Mouse (Mus musculus): Measurements from ENCODE around the gene Thy1. TPM values are rescaled to one million over a fixed set of nuclear protein-coding genes. Genes with fewer than 3 reads are reported as not detected.

The Thy1 gene
- polyA plus RNA-seq, 1 experiment from 2014 or later: 4.5 TPM

GRCm38 (mm10) chr9:44067241-44067959 lies 24.2 kb downstream of the Thy1 start:
- H3K27me3 ChIP-seq (ENCODE audit: control insufficient read depth, insufficient read depth, low read length): no peaks in the 10 kb centered on the region
- peak overlapping the region; percentile 53 for H3K27ac ChIP-seq (replicated peaks)

GRCm38 (mm10) chr9:44067960-44068330 lies 24.8 kb downstream of the Thy1 start:
- 71% methylated on average over 6 of the region's 6 CpGs for WGBS
- TF ChIP-seq CTCF (IDR thresholded peaks at IDR 0.05; ENCODE audit: low read depth) (no peak), EP300 (optimal IDR thresholded peaks at IDR 0.05) (no peak)
- H3K27ac ChIP-seq (replicated peaks): no peak overlapping the region
- no peaks in the 10 kb centered on the region for H3K27me3 ChIP-seq (ENCODE audit: control insufficient read depth, insufficient read depth, low read length)
- H3K9me3 ChIP-seq (ENCODE audit: control insufficient read depth, low read length): no peaks in the 10 kb centered on the region
- H3K36me3 ChIP-seq (ENCODE audit: control insufficient read depth, insufficient read depth, low read length): no peaks in the 10 kb centered on the region
- no peak for DNase-seq (ENCODE audit: low spot score)
- H3K4me1 ChIP-seq (replicated peaks; ENCODE audit: control insufficient read depth, insufficient read depth): peaks cover 8% of the 10 kb centered on the region; the same call in 1 of the 2 replicates
- no peak overlapping the region for H3K4me3 ChIP-seq (ENCODE audit: low read depth, low read length)
- peak overlapping the region; percentile 78; the same call in 1 of the 2 replicates for H3K4me2 ChIP-seq (replicated peaks; ENCODE audit: low read depth)
- H3K9ac ChIP-seq (ENCODE audit: low read length): no peak overlapping the region
- ATAC-seq (ENCODE audit: low FRiP score, low TSS enrichment): no peak

More at GRCm38 (mm10) chr9:44067241-44067959, 24.2 kb downstream of the Thy1 start:
- DNase-seq (ENCODE audit: low spot score): no peak
- Histone ChIP-seq H3K4me1 (replicated peaks; ENCODE audit: control insufficient read depth, insufficient read depth) (peaks cover 8% of the 10 kb centered on the region; the same call in 1 of the 2 replicates), H3K4me3 (ENCODE audit: low read depth, low read length) (peak overlapping the region; percentile 49), H3K9ac (ENCODE audit: low read length) (peak overlapping the region; percentile 64), H3K4me2 (replicated peaks; ENCODE audit: low read depth) (peak overlapping the region; percentile 78), H3K36me3 (ENCODE audit: control insufficient read depth, insufficient read depth, low read length) (no peaks in the 10 kb centered on the region), H3K9me3 (ENCODE audit: control insufficient read depth, low read length) (no peaks in the 10 kb centered on the region)
- ATAC-seq (ENCODE audit: low FRiP score, low TSS enrichment): peak; percentile 34
- 6% methylated on average over 15 of the region's 15 CpGs for WGBS
- no peak for TF ChIP-seq EP300 (optimal IDR thresholded peaks at IDR 0.05)
- no peak for TF ChIP-seq CTCF (IDR thresholded peaks at IDR 0.05; ENCODE audit: low read depth)

GRCm38 (mm10) chr9:44069252-44069651 lies 26.1 kb downstream of the Thy1 start:
- Histone ChIP-seq H3K4me1 (replicated peaks; ENCODE audit: control insufficient read depth, insufficient read depth) (peaks cover 8% of the 10 kb centered on the region; the same call in 1 of the 2 replicates), H3K9ac (ENCODE audit: low read length) (no peak overlapping the region), H3K36me3 (ENCODE audit: control insufficient read depth, insufficient read depth, low read length) (no peaks in the 10 kb centered on the region), H3K27ac (replicated peaks) (no peak overlapping the region), H3K4me3 (ENCODE audit: low read depth, low read length) (no peak overlapping the region), H3K9me3 (ENCODE audit: control insufficient read depth, low read length) (no peaks in the 10 kb centered on the region), H3K27me3 (ENCODE audit: control insufficient read depth, insufficient read depth, low read length) (no peaks in the 10 kb centered on the region), H3K4me2 (replicated peaks; ENCODE audit: low read depth) (no peak overlapping the region)
- whole genome bisulfite sequencing: 34% methylated on average over 7 of the region's 7 CpGs
- ATAC-seq (ENCODE audit: low FRiP score, low TSS enrichment): no peak
- TF ChIP-seq CTCF (IDR thresholded peaks at IDR 0.05; ENCODE audit: low read depth) (no peak), EP300 (optimal IDR thresholded peaks at IDR 0.05) (no peak)
- DNase-seq (ENCODE audit: low spot score): no peak

GRCm38 (mm10) chr9:44070113-44070843 lies 27.1 kb downstream of the Thy1 start:
- peak overlapping the region; percentile 18; the same call in 1 of the 2 replicates for H3K9ac ChIP-seq (ENCODE audit: low read length)
- WGBS: 67% methylated on average over 14 of the region's 14 CpGs

DNA sequence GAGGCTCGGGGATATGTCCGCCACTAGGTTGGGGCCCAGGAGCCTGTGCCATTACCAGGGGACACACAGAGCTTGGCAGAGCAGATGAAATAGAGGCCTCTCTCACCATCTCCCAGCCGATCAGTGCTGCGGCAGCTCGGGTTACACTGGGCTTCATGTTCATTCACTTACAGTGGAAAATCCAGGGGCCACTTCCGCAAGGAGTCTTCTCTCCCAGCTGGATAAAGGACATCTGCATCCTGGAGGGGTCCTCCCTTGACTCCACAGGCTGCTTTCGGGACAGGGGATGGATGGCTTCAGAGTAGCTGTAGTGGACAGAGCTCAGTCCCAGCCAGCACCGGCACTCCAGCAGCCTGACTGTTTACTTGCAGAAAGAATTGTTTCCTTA lies 27.7 kb downstream of the Thy1 start:
- H3K4me1 ChIP-seq (replicated peaks; ENCODE audit: control insufficient read depth, insufficient read depth): peaks cover 8% of the 10 kb centered on the region; the same call in 1 of the 2 replicates
- no peak overlapping the region for H3K27ac ChIP-seq (replicated peaks)
- H3K4me3 ChIP-seq (ENCODE audit: low read depth, low read length): no peak overlapping the region
- H3K36me3 ChIP-seq (ENCODE audit: control insufficient read depth, insufficient read depth, low read length): no peaks in the 10 kb centered on the region
- ATAC-seq (ENCODE audit: low FRiP score, low TSS enrichment): no peak
- no peaks in the 10 kb centered on the region for H3K27me3 ChIP-seq (ENCODE audit: control insufficient read depth, insufficient read depth, low read length)
- no peak overlapping the region; the same call in 1 of the 2 replicates for H3K4me2 ChIP-seq (replicated peaks; ENCODE audit: low read depth)
- no peaks in the 10 kb centered on the region for H3K9me3 ChIP-seq (ENCODE audit: control insufficient read depth, low read length)
- WGBS: 36% methylated on average over 8 of the region's 8 CpGs
- H3K9ac ChIP-seq (ENCODE audit: low read length): peak overlapping the region; percentile 18; the same call in 1 of the 2 replicates
- DNase-seq (ENCODE audit: low spot score): no peak
- TF ChIP-seq EP300 (optimal IDR thresholded peaks at IDR 0.05) (no peak), CTCF (IDR thresholded peaks at IDR 0.05; ENCODE audit: low read depth) (no peak)

More at GRCm38 (mm10) chr9:44070113-44070843, 27.1 kb downstream of the Thy1 start:
- Histone ChIP-seq H3K27me3 (ENCODE audit: control insufficient read depth, insufficient read depth, low read length) (no peaks in the 10 kb centered on the region), H3K9me3 (ENCODE audit: control insufficient read depth, low read length) (no peaks in the 10 kb centered on the region), H3K4me3 (ENCODE audit: low read depth, low read length) (no peak overlapping the region), H3K27ac (replicated peaks) (no peak overlapping the region), H3K4me2 (replicated peaks; ENCODE audit: low read depth) (no peak overlapping the region), H3K36me3 (ENCODE audit: control insufficient read depth, insufficient read depth, low read length) (no peaks in the 10 kb centered on the region), H3K4me1 (replicated peaks; ENCODE audit: control insufficient read depth, insufficient read depth) (peaks cover 8% of the 10 kb centered on the region; the same call in 1 of the 2 replicates)
- ATAC-seq (ENCODE audit: low FRiP score, low TSS enrichment) (no peak), DNase-seq (ENCODE audit: low spot score) (no peak)
- TF ChIP-seq EP300 (optimal IDR thresholded peaks at IDR 0.05) (no peak), CTCF (IDR thresholded peaks at IDR 0.05; ENCODE audit: low read depth) (no peak)
